Mouse (Mus musculus): ENCODE results near the gene Spn.

The Spn gene

GRCm38 (mm10) chr7:127112251-127112841, 25.3 kb downstream of the Spn start:
- in situ Hi-C loops (cut with MboI; ENCODE audit: unreplicated experiment in 2 of 2) = loop anchor here (5.0 to 10.0 kb wide), 4 partner anchors 112 to 468 kb away; partner anchors contain the start of genes 4930451I11Rik (in 1 of the 2) and Sgf29 (in 1 of the 2)

- in situ Hi-C loops (cut with MboI; ENCODE audit: unreplicated experiment in 2 of 2) = loop anchor here (5.0 to 10.0 kb wide), 4 partner anchors 113 to 467 kb away; partner anchors contain the start of genes 4930451I11Rik (in 1 of the 2) and Sgf29 (in 1 of the 2)
These were observed 26.2 kb downstream of the Spn start for GRCm38 (mm10) chr7:127111461-127111860.

GRCm38 (mm10) chr7:127110239-127111007, 27.2 kb downstream of the Spn start:
- in situ Hi-C loops (cut with MboI; ENCODE audit: unreplicated experiment in 2 of 2) = loop anchor here (5.0 to 10.0 kb wide), 4 partner anchors 114 to 466 kb away; partner anchors contain the start of genes 4930451I11Rik (in 1 of the 2) and Sgf29 (in 1 of the 2)

- in situ Hi-C loops (cut with MboI; ENCODE audit: unreplicated experiment in 2 of 2) = loop anchor here in 1 of 2 experiments (10.0 kb wide), 1 partner anchor 461 kb away; the partner anchor contains the start of gene Sgf29
These were observed 32.1 kb downstream of the Spn start for GRCm38 (mm10) chr7:127105551-127105950.

GRCm38 (mm10) chr7:127104560-127105332, 32.9 kb downstream of the Spn start:
- in situ Hi-C loops (cut with MboI; ENCODE audit: unreplicated experiment in 2 of 2) = loop anchor here (5.0 to 10.0 kb wide), 3 partner anchors 37 to 460 kb away; partner anchors contain the start of genes Pagr1a (in 1 of the 2), Pagr1b (in 1 of the 2) and Sgf29 (in 1 of the 2)

GRCm38 (mm10) chr7:127103960-127104359, 33.7 kb downstream of the Spn start:
- in situ Hi-C loops (cut with MboI; ENCODE audit: unreplicated experiment in 2 of 2) = loop anchor here (5.0 to 10.0 kb wide), 3 partner anchors 37 to 459 kb away; partner anchors contain the start of genes Pagr1a (in 1 of the 2), Pagr1b (in 1 of the 2) and Sgf29 (in 1 of the 2)

- in situ Hi-C loops (cut with MboI; ENCODE audit: unreplicated experiment in 2 of 2) = loop anchor here (5.0 to 10.0 kb wide), 3 partner anchors 35 to 457 kb away; partner anchors contain the start of genes Pagr1a (in 1 of the 2), Pagr1b (in 1 of the 2) and Sgf29 (in 1 of the 2)
These were observed 35.5 kb downstream of the Spn start for GRCm38 (mm10) chr7:127102148-127102547.

GRCm38 (mm10) chr7:127101451-127102016, 36.1 kb downstream of the Spn start:
- in situ Hi-C loops (cut with MboI; ENCODE audit: unreplicated experiment in 2 of 2) = loop anchor here (5.0 to 10.0 kb wide), 3 partner anchors 34 to 457 kb away; partner anchors contain the start of genes Pagr1a (in 1 of the 2), Pagr1b (in 1 of the 2) and Sgf29 (in 1 of the 2)

- in situ Hi-C loops (cut with MboI; ENCODE audit: unreplicated experiment in 2 of 2) = loop anchor here in 1 of 2 experiments (5.0 kb wide), 1 partner anchor 77 kb away; the partner anchor contains the start of genes Gm42742 and Prrt2
These were observed 38.1 kb downstream of the Spn start for GRCm38 (mm10) chr7:127099528-127099927.

- in situ Hi-C loops (cut with MboI; ENCODE audit: unreplicated experiment in 2 of 2) = loop anchor here in 1 of 2 experiments (5.0 kb wide), 1 partner anchor 77 kb away; the partner anchor contains the start of genes Gm42742 and Prrt2
These were observed 38.7 kb downstream of the Spn start for GRCm38 (mm10) chr7:127098950-127099349.

- in situ Hi-C loops (cut with MboI; ENCODE audit: unreplicated experiment in 2 of 2) = loop anchor here in 1 of 2 experiments (5.0 kb wide), 1 partner anchor 76 kb away; the partner anchor contains the start of genes Gm42742 and Prrt2
These were observed 39.1 kb downstream of the Spn start for GRCm38 (mm10) chr7:127098521-127098920.

GRCm38 (mm10) chr7:127096456-127096855, 41.2 kb downstream of the Spn start:
- in situ Hi-C loops (cut with MboI; ENCODE audit: unreplicated experiment in 2 of 2) = loop anchor here in 1 of 2 experiments (5.0 kb wide), 1 partner anchor 74 kb away; the partner anchor contains the start of genes Gm42742 and Prrt2

- in situ Hi-C loops (cut with MboI; ENCODE audit: unreplicated experiment in 2 of 2) = no loop called here
These were observed 43.7 kb downstream of the Spn start for GRCm38 (mm10) chr7:127093914-127094313.

- in situ Hi-C loops (cut with MboI; ENCODE audit: unreplicated experiment in 2 of 2) = no loop called here
These were observed 46.3 kb downstream of the Spn start, which contains the start of gene AI467606 for GRCm38 (mm10) chr7:127091114-127091896. AI467606 (plus strand) TSS chr7:127091359.

- in situ Hi-C loops (cut with MboI; ENCODE audit: unreplicated experiment in 2 of 2) = no loop called here
These were observed 47.2 kb downstream of the Spn start for GRCm38 (mm10) chr7:127090154-127091113.

- in situ Hi-C loops (cut with MboI; ENCODE audit: unreplicated experiment in 2 of 2) = no loop called here
These were observed 48.5 kb downstream of the Spn start for GRCm38 (mm10) chr7:127088901-127089845.

Data from v-Abl transformed pro-B cells (cell line).